In the genomic region with DNA sequence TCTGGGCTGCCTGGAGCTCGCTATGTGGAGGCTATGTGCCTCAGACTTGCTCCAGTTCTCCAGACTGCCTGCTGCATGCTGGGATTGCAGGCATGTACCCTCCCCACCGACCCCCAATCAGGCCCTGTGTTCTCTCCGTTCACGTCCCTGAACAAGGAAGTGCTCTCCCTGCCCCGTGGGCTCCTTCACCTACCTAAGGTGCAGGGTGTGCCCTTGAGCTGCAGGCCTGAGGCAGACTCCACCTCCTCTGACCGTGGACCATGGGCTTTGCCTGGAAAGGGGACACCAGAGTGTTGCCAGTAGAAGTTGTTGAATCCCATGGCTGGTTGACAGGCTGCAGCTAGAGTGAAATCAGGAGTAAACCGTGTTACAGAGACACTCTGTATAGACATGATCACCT, we compare ENCODE assay signal across 25 mouse cellular contexts. TPM values are rescaled to one million over a fixed set of nuclear protein-coding genes. Genes with fewer than 3 reads are reported as not detected.
"Had no signal": no experiment of that assay in that cellular context is flagged by ENCODE, and none has a peak within 500 bp of the region (broad histone marks: within the 10 kb centered on the region; RNA-seq: fewer than 3 reads in every experiment).

No protein-coding gene starts in this region.

- H3K4me2 ChIP-seq: heart, embryonic 11.5 days; heart, embryonic 13.5 days; heart, embryonic 15.5 days; hindbrain, embryonic 13.5 days; intestine, embryonic 15.5 days; kidney, embryonic 15.5 days; limb, embryonic 13.5 days; limb, embryonic 15.5 days had no signal

- H3K9ac ChIP-seq: heart, embryonic 13.5 days; heart, embryonic 15.5 days; hindbrain, embryonic 13.5 days; intestine, embryonic 15.5 days; kidney, embryonic 15.5 days; limb, embryonic 13.5 days; limb, embryonic 15.5 days had no signal

- H3K4me1 ChIP-seq: hindbrain, embryonic 13.5 days had no signal

- H3K27ac ChIP-seq: heart, adult 2 months; heart, embryonic 13.5 days; heart, embryonic 15.5 days; hindbrain, embryonic 13.5 days; intestine, embryonic 15.5 days; kidney, embryonic 15.5 days; kidney, postnatal 0 days; limb, embryonic 13.5 days; limb, embryonic 15.5 days had no signal

- H3K27me3 ChIP-seq: heart, embryonic 13.5 days; heart, embryonic 15.5 days; hindbrain, embryonic 13.5 days; intestine, embryonic 15.5 days; kidney, embryonic 15.5 days; limb, embryonic 13.5 days; limb, embryonic 15.5 days had no signal

- DNase-seq: gastrocnemius, postnatal 14 days; gastrocnemius, postnatal 36 days; heart, adult 11 months; heart, adult 2 months; heart, postnatal 14 days; heart, postnatal 36 days; kidney, adult 11 months; kidney, adult 2 months; kidney, adult 9 months; kidney, postnatal 14 days; kidney, postnatal 36 days; layer of hippocampus, adult 9-11 months; layer of hippocampus, postnatal 36 days; left cerebral cortex, postnatal 4 days had no signal

- H3K4me3 ChIP-seq: heart, adult 2 months; heart, embryonic 13.5 days; heart, embryonic 15.5 days; hindbrain, embryonic 13.5 days; intestine, embryonic 15.5 days; kidney, embryonic 15.5 days; limb, embryonic 13.5 days; limb, embryonic 15.5 days had no signal

- H3K9me3 ChIP-seq: heart, embryonic 13.5 days; heart, embryonic 15.5 days; intestine, embryonic 15.5 days; kidney, embryonic 15.5 days; limb, embryonic 13.5 days; limb, embryonic 15.5 days had no signal

- ATAC-seq: hindbrain, embryonic 16.5 days; inflammation-experienced regulatory T-cells, adult 6 months; intestine, embryonic 15.5 days had no signal

RNA-seq across cellular contexts. Expression of gene Cpsf4l, which starts 10.2 kb away (rescaled TPM):
- polyA plus RNA-seq: heart, adult 2 months; inflammation-experienced regulatory T-cells, adult 6 months; intestine, embryonic 15.5 days had no signal
